Mouse (Mus musculus): ENCODE results near the gene Pla2g3. TPM values are rescaled to one million over a fixed set of nuclear protein-coding genes. Genes with fewer than 3 reads are reported as not detected.

Pla2g3 gene
- polyA plus RNA-seq, 1 experiment: 0.27 TPM

DNA sequence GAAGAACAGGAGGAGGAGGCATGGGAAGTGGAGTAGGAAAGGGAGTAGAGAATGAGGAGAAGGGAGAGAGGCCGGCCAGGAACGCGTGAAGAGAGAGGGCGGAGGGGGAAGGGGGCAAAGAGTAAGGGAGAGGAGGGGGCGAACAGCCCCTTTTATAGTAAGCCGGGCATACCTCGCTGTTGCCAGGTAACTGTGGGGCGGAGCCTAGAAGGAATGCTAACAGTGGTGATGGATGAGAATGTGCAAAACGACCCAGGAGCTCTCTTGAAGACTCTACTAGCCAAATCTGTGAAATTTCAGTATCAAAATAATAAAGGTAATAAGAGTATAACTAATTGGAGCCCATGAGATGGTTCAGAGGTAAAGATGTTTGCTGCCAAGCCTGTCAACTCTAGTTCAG is 35.3 kb upstream of the Pla2g3 start:
- DNase-seq: peak; percentile 41
- WGBS: under 1% methylated on average over 9 of the region's 9 CpGs
- TF ChIP-seq CTCF (conservative IDR thresholded peaks at IDR 0.05; ENCODE audit: insufficient read depth, insufficient read length, low read depth, low read length) (no peak), POLR2A (IDR thresholded peaks at IDR 0.05; ENCODE audit: low read depth, low read length) (no peak)
- Histone ChIP-seq H3K4me1 (ENCODE audit: control insufficient read depth, insufficient read depth, low read length) (peaks cover 6% of the 10 kb centered on the region), H3K36me3 (ENCODE audit: control insufficient read depth, insufficient read depth, low read length) (no peaks in the 10 kb centered on the region), H3K4me3 (ENCODE audit: insufficient read depth, low read depth, low read length) (peak overlapping the region; percentile 77), H3K27ac (ENCODE audit: insufficient read depth, low read depth, low read length) (peak overlapping the region; percentile 55), H3K27me3 (replicated peaks; ENCODE audit: control insufficient read depth, insufficient read depth, low read length) (no peaks in the 10 kb centered on the region)

DNA sequence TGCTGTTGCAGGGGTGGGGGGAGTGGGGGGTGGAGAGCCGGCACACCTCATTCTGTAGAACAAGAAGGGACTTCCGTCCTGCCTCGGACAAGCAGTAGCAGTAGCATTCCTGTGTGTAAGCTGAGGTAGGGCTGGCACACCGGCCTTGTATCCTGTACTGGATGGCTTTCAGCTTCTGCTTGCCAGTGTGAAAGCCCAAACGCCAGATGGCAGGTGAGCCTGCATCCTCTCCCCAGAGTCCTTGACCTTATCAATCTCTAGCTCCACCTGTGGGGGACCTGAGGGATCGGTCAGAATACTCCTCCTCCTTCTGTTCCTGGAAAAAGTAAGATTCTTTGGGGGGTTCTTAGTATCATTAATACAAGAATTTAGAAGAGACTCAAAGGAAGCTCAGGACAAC is 34.6 kb upstream of the Pla2g3 start:
- TF ChIP-seq POLR2A (IDR thresholded peaks at IDR 0.05; ENCODE audit: low read depth, low read length) (no peak), CTCF (conservative IDR thresholded peaks at IDR 0.05; ENCODE audit: insufficient read depth, insufficient read length, low read depth, low read length) (peak; percentile 56)
- peaks cover 6% of the 10 kb centered on the region for H3K4me1 ChIP-seq (ENCODE audit: control insufficient read depth, insufficient read depth, low read length)
- WGBS: 42% methylated on average over 6 of the region's 6 CpGs
- peak; percentile 30 for DNase-seq
- no peaks in the 10 kb centered on the region for H3K27me3 ChIP-seq (replicated peaks; ENCODE audit: control insufficient read depth, insufficient read depth, low read length)
- no peak overlapping the region for H3K27ac ChIP-seq (ENCODE audit: insufficient read depth, low read depth, low read length)
- no peak overlapping the region for H3K4me3 ChIP-seq (ENCODE audit: insufficient read depth, low read depth, low read length)
- no peaks in the 10 kb centered on the region for H3K36me3 ChIP-seq (ENCODE audit: control insufficient read depth, insufficient read depth, low read length)

- TF ChIP-seq CTCF (conservative IDR thresholded peaks at IDR 0.05; ENCODE audit: insufficient read depth, insufficient read length, low read depth, low read length) (no peak), POLR2A (IDR thresholded peaks at IDR 0.05; ENCODE audit: low read depth, low read length) (no peak)
- H3K4me1 ChIP-seq (ENCODE audit: control insufficient read depth, insufficient read depth, low read length): peaks cover 6% of the 10 kb centered on the region
- H3K36me3 ChIP-seq (ENCODE audit: control insufficient read depth, insufficient read depth, low read length): no peaks in the 10 kb centered on the region
- no peak overlapping the region for H3K4me3 ChIP-seq (ENCODE audit: insufficient read depth, low read depth, low read length)
- no peak overlapping the region for H3K27ac ChIP-seq (ENCODE audit: insufficient read depth, low read depth, low read length)
- DNase-seq: no peak
- no peaks in the 10 kb centered on the region for H3K27me3 ChIP-seq (replicated peaks; ENCODE audit: control insufficient read depth, insufficient read depth, low read length)
- 100% methylated on average over 3 of the region's 3 CpGs for WGBS
These were observed 33.6 kb upstream of the Pla2g3 start for GRCm38 (mm10) chr11:3454506-3454905.

GRCm38 (mm10) chr11:3456354-3456753 is 31.7 kb upstream of the Pla2g3 start:
- H3K27ac ChIP-seq (ENCODE audit: insufficient read depth, low read depth, low read length): no peak overlapping the region
- TF ChIP-seq POLR2A (IDR thresholded peaks at IDR 0.05; ENCODE audit: low read depth, low read length) (no peak), CTCF (conservative IDR thresholded peaks at IDR 0.05; ENCODE audit: insufficient read depth, insufficient read length, low read depth, low read length) (peak; percentile 84)
- no peak overlapping the region for H3K4me3 ChIP-seq (ENCODE audit: insufficient read depth, low read depth, low read length)
- H3K36me3 ChIP-seq (ENCODE audit: control insufficient read depth, insufficient read depth, low read length): no peaks in the 10 kb centered on the region
- peaks cover 3% of the 10 kb centered on the region; the same call in 1 of the 2 replicates for H3K4me1 ChIP-seq (ENCODE audit: control insufficient read depth, insufficient read depth, low read length)
- DNase-seq: peak; percentile 82
- WGBS: 29% methylated on average over 1 of the region's 1 CpGs
- H3K27me3 ChIP-seq (replicated peaks; ENCODE audit: control insufficient read depth, insufficient read depth, low read length): no peaks in the 10 kb centered on the region

- no peaks in the 10 kb centered on the region for H3K36me3 ChIP-seq (ENCODE audit: control insufficient read depth, insufficient read depth, low read length)
- peak; percentile 84 for DNase-seq
- WGBS: 58% methylated on average over 11 of the region's 13 CpGs
- H3K4me1 ChIP-seq (ENCODE audit: control insufficient read depth, insufficient read depth, low read length): peaks cover 3% of the 10 kb centered on the region; the same call in 1 of the 2 replicates
- H3K27me3 ChIP-seq (replicated peaks; ENCODE audit: control insufficient read depth, insufficient read depth, low read length): no peaks in the 10 kb centered on the region
- no peak overlapping the region for H3K4me3 ChIP-seq (ENCODE audit: insufficient read depth, low read depth, low read length)
- H3K27ac ChIP-seq (ENCODE audit: insufficient read depth, low read depth, low read length): peak overlapping the region; percentile 67
- TF ChIP-seq CTCF (conservative IDR thresholded peaks at IDR 0.05; ENCODE audit: insufficient read depth, insufficient read length, low read depth, low read length): no peak
- TF ChIP-seq POLR2A (IDR thresholded peaks at IDR 0.05; ENCODE audit: low read depth, low read length): no peak
These were observed 29.5 kb upstream of the Pla2g3 start for GRCm38 (mm10) chr11:3458428-3459104.

- H3K27me3 ChIP-seq (replicated peaks; ENCODE audit: control insufficient read depth, insufficient read depth, low read length): no peaks in the 10 kb centered on the region
- TF ChIP-seq CTCF (conservative IDR thresholded peaks at IDR 0.05; ENCODE audit: insufficient read depth, insufficient read length, low read depth, low read length) (no peak), POLR2A (IDR thresholded peaks at IDR 0.05; ENCODE audit: low read depth, low read length) (no peak)
- DNase-seq: peak; percentile 38
- H3K4me1 ChIP-seq (ENCODE audit: control insufficient read depth, insufficient read depth, low read length): peaks cover 3% of the 10 kb centered on the region; the same call in 1 of the 2 replicates
- no peaks in the 10 kb centered on the region for H3K36me3 ChIP-seq (ENCODE audit: control insufficient read depth, insufficient read depth, low read length)
- peak overlapping the region; percentile 67 for H3K27ac ChIP-seq (ENCODE audit: insufficient read depth, low read depth, low read length)
- no peak overlapping the region for H3K4me3 ChIP-seq (ENCODE audit: insufficient read depth, low read depth, low read length)
- WGBS: 38% methylated on average over 2 of the region's 2 CpGs
These were observed 29.0 kb upstream of the Pla2g3 start for GRCm38 (mm10) chr11:3459105-3459468.

- TF ChIP-seq POLR2A (IDR thresholded peaks at IDR 0.05; ENCODE audit: low read depth, low read length) (no peak), CTCF (conservative IDR thresholded peaks at IDR 0.05; ENCODE audit: insufficient read depth, insufficient read length, low read depth, low read length) (no peak)
- WGBS: 95% methylated on average over 1 of the region's 1 CpGs
- Histone ChIP-seq H3K27me3 (replicated peaks; ENCODE audit: control insufficient read depth, insufficient read depth, low read length) (no peaks in the 10 kb centered on the region), H3K4me3 (ENCODE audit: insufficient read depth, low read depth, low read length) (no peak overlapping the region), H3K36me3 (ENCODE audit: control insufficient read depth, insufficient read depth, low read length) (no peaks in the 10 kb centered on the region), H3K27ac (ENCODE audit: insufficient read depth, low read depth, low read length) (no peak overlapping the region), H3K4me1 (ENCODE audit: control insufficient read depth, insufficient read depth, low read length) (no peaks in the 10 kb centered on the region; the same call in 1 of the 2 replicates)
- no peak for DNase-seq
These were observed 25.2 kb upstream of the Pla2g3 start for GRCm38 (mm10) chr11:3462846-3463245.

Measured in kidney, adult 2 months (tissue).